In genomic region chr8:117626040-117626838, GRCm38 (mm10) we compare ENCODE assay signal across 8 mouse cellular contexts. TPM values are rescaled to one million over a fixed set of nuclear protein-coding genes. Genes with fewer than 3 reads are reported as not detected.
DNase-seq lines count a peak whose midpoint lies in the region; ATAC-seq and TF ChIP-seq lines count a peak whose summit lies in the region.

No protein-coding gene starts in this region.

- H3K36me3 ChIP-seq in testis, adult 2 months (ENCODE audit: control insufficient read depth, insufficient read depth, low read length) = no peaks in the 10 kb centered on the region
- H3K36me3 ChIP-seq in forebrain, embryonic 13.5 days (ENCODE audit: poor library complexity, severe bottlenecking) = no peaks in the 10 kb centered on the region
- no peaks in the 10 kb centered on the region for H3K36me3 ChIP-seq in kidney, adult 2 months (ENCODE audit: control insufficient read depth, insufficient read depth, low read length)
- H3K36me3 ChIP-seq in limb, embryonic 10.5 days = no peaks in the 10 kb centered on the region
- no peaks in the 10 kb centered on the region for H3K36me3 ChIP-seq in neural tube, embryonic 14.5 days (ENCODE audit: control insufficient read depth, insufficient read depth, low read length)

- peak; percentile 70; the same call in 1 of the 2 replicates for TF ChIP-seq CTCF in testis, adult 2 months (IDR thresholded peaks at IDR 0.05; ENCODE audit: control insufficient read depth, insufficient read depth, insufficient replicate concordance, low read depth, low read length)
- TF ChIP-seq CTCF in kidney, adult 2 months (conservative IDR thresholded peaks at IDR 0.05; ENCODE audit: insufficient read depth, insufficient read length, low read depth, low read length) = peak; percentile 83

- 72% methylated on average over 14 of the region's 14 CpGs for WGBS in forebrain, embryonic 13.5 days
- 72% methylated on average over 14 of the region's 14 CpGs for WGBS in kidney, adult 2 months
- 78% methylated on average over 14 of the region's 14 CpGs for WGBS in limb, embryonic 10.5 days
- WGBS in neural tube, embryonic 14.5 days = 67% methylated on average over 14 of the region's 14 CpGs

- no peak overlapping the region for H3K27ac ChIP-seq in testis, adult 2 months (ENCODE audit: control insufficient read depth, insufficient read depth, low read depth, low read length)
- no peak overlapping the region for H3K27ac ChIP-seq in forebrain, embryonic 13.5 days
- H3K27ac ChIP-seq in kidney, adult 2 months (ENCODE audit: insufficient read depth, low read depth, low read length) = no peak overlapping the region
- no peak overlapping the region for H3K27ac ChIP-seq in limb, embryonic 10.5 days
- no peak overlapping the region for H3K27ac ChIP-seq in neural tube, embryonic 14.5 days (ENCODE audit: low read depth, low read length)

- H3K4me1 ChIP-seq in testis, adult 2 months (ENCODE audit: control insufficient read depth, insufficient read depth, low read length) = no peaks in the 10 kb centered on the region
- H3K4me1 ChIP-seq in forebrain, embryonic 13.5 days = no peaks in the 10 kb centered on the region
- H3K4me1 ChIP-seq in kidney, adult 2 months (ENCODE audit: control insufficient read depth, insufficient read depth, low read length) = no peaks in the 10 kb centered on the region
- H3K4me1 ChIP-seq in limb, embryonic 10.5 days = peaks cover 8% of the 10 kb centered on the region
- H3K4me1 ChIP-seq in neural tube, embryonic 14.5 days (ENCODE audit: control insufficient read depth, insufficient read depth, low read length) = no peaks in the 10 kb centered on the region

- no peak for TF ChIP-seq POLR2A in testis, adult 2 months (IDR thresholded peaks at IDR 0.05; ENCODE audit: control insufficient read depth, low read depth, low read length)
- TF ChIP-seq POLR2A in kidney, adult 2 months (IDR thresholded peaks at IDR 0.05; ENCODE audit: low read depth, low read length) = no peak

- peaks cover 4% of the 10 kb centered on the region; the same call in 1 of the 2 replicates for H3K9me3 ChIP-seq in forebrain, embryonic 13.5 days (replicated peaks)
- no peaks in the 10 kb centered on the region for H3K9me3 ChIP-seq in limb, embryonic 10.5 days (replicated peaks)
- no peaks in the 10 kb centered on the region for H3K9me3 ChIP-seq in neural tube, embryonic 14.5 days (ENCODE audit: control insufficient read depth, low read length)

- no peak overlapping the region for H3K9ac ChIP-seq in forebrain, embryonic 13.5 days
- no peak overlapping the region for H3K9ac ChIP-seq in neural tube, embryonic 14.5 days (replicated peaks; ENCODE audit: low read depth, low read length)

- peak; percentile 51; the same call in 1 of the 2 replicates for ATAC-seq in forebrain, embryonic 13.5 days
- peak; percentile 60; the same call in 1 of the 2 replicates for ATAC-seq in neural tube, embryonic 14.5 days (ENCODE audit: low read depth)

- H3K27me3 ChIP-seq in testis, adult 2 months (ENCODE audit: control insufficient read depth, insufficient read depth, low read length) = no peaks in the 10 kb centered on the region
- no peaks in the 10 kb centered on the region for H3K27me3 ChIP-seq in forebrain, embryonic 13.5 days
- no peaks in the 10 kb centered on the region for H3K27me3 ChIP-seq in kidney, adult 2 months (replicated peaks; ENCODE audit: control insufficient read depth, insufficient read depth, low read length)
- H3K27me3 ChIP-seq in limb, embryonic 10.5 days (ENCODE audit: low read depth, poor library complexity, severe bottlenecking) = no peaks in the 10 kb centered on the region
- no peaks in the 10 kb centered on the region for H3K27me3 ChIP-seq in neural tube, embryonic 14.5 days (ENCODE audit: control insufficient read depth, insufficient read depth, low read length)

- H3K4me2 ChIP-seq in forebrain, embryonic 13.5 days = no peak overlapping the region
- H3K4me2 ChIP-seq in neural tube, embryonic 14.5 days (ENCODE audit: low read depth, low read length) = no peak overlapping the region

- no peak overlapping the region for H3K4me3 ChIP-seq in testis, adult 2 months (ENCODE audit: control insufficient read depth, low read depth, low read length)
- no peak overlapping the region for H3K4me3 ChIP-seq in forebrain, embryonic 13.5 days
- no peak overlapping the region for H3K4me3 ChIP-seq in kidney, adult 2 months (ENCODE audit: insufficient read depth, low read depth, low read length)
- no peak overlapping the region for H3K4me3 ChIP-seq in limb, embryonic 10.5 days
- no peak overlapping the region for H3K4me3 ChIP-seq in neural tube, embryonic 14.5 days (ENCODE audit: low read depth, low read length)

- DNase-seq in testis, postnatal 14 days (ENCODE audit: low spot score) = no peak
- peak; percentile 21 for DNase-seq in c-Kit-positive CD71-positive TER-119-negative erythroid progenitor cells, embryonic 14.5 days (ENCODE audit: low read depth)
- peak; percentile 37 for DNase-seq in kidney, adult 2 months
- peak; percentile 68 for DNase-seq in limb, embryonic 10.5 days (ENCODE audit: low spot score)
- peak; percentile 71 for DNase-seq in thymus, postnatal 4 days

RNA-seq across cellular contexts. Expression of gene Sdr42e1, which starts 47.2 kb away (rescaled TPM):
- 3.6 TPM in 2 replicates for polyA plus RNA-seq in testis, adult 2 months (2012; rRNA removed)
- polyA plus RNA-seq in forebrain, embryonic 13.5 days (2015; fragmentation: Nextera tagmentation; extraction: Ambion mirVana) = 0.83 and 0.90 TPM in 2 replicates
- 6.6 and 7.4 TPM in 2 replicates for polyA plus RNA-seq in kidney, adult 2 months (2012; rRNA removed)
- 0.64 and 0.78 TPM in 2 replicates for polyA plus RNA-seq in limb, embryonic 10.5 days (2016; fragmentation: Nextera tagmentation; extraction: Ambion mirVana)
- polyA plus RNA-seq in neural tube, embryonic 14.5 days (2014; fragmentation: Nextera tagmentation; extraction: Ambion mirVana) = 1.1 and 1.5 TPM in 2 replicates
